Mouse (Mus musculus) Patski (cell line): Measurements from ENCODE around the gene Slc45a3. TPM values are rescaled to one million over a fixed set of nuclear protein-coding genes. Genes with fewer than 3 reads are reported as not detected.

Source experiments
- ATAC-seq: fragments of 100-300 bp; one replicate; pipeline ENCODE4 v1.8.0; 2021
- CTCF ChIA-PET: fragments of 350-600 bp; sonication (Branson Sonifier 250); formaldehyde crosslinking; loops from one replicate; lab custom pipeline; 2022; ENCODE audit warnings: inconsistent platforms; lab: Charles Lee
- POLR2A ChIA-PET: fragments of 350-600 bp; sonication (Branson Sonifier 250); formaldehyde crosslinking; loops from one replicate; lab custom pipeline; 2022; ENCODE audit warnings: antibody characterized with exemption, inconsistent platforms; lab: Charles Lee
- DNase-seq: peaks from one replicate; pipeline ENCODE4 v3.0.0-alpha.2; 2011; ENCODE audit warnings: low read depth, low spot score
- H3K27me3 ChIP-seq: fragments of 371-371 bp; one replicate; pipeline ENCODE4 v1.5.1; 2021
- CTCF ChIP-seq: fragments of 100-300 bp; IDR thresholded peaks from one replicate; pipeline ENCODE4 v1.5.1; 2021
- in situ Hi-C: fragments of 300-500 bp; cut with MboI; formaldehyde crosslinking; loops from 3 replicates; pipeline ENCODE4 v1.11.1; 2018; ENCODE audit warnings: low pct_unique_long_range_greater_than_20kb, mixed read lengths
- polyA plus RNA-seq: library from polyadenylated mRNA; unstranded; gene quantifications from one replicate; pipeline ENCODE4 v1.2.3, GENCODE M21; 2021

Gene Slc45a3
- polyA plus RNA-seq, 1 experiment from 2014 or later: 0.65 TPM

DNA sequence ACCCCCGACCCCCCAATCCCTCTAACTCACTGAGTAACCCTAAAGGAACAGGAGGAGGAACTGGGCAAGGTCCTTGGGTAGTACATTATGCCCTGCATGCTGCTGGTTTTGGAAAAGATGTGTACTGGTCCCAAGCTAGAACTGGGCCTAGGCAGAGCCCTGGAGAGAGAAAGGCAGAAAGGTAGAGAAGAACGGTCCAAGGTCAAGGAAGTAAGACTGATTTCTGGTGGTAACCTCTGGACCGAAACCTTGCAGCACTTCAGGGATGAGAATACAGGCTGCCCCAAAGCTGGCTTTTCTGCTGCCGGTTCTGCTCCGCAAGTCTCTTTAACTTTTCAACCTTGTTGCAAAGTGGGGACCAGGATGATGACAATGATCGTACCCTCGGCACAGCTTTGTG lies 1.8 kb downstream of the Slc45a3 start:
- ATAC-seq (no peak), DNase-seq (no peak)
- TF ChIP-seq CTCF: no peak
- ChIA-PET CTCF (interaction anchor here (0.8 to 3.0 kb wide), 2 partner anchors 18 to 26 kb away, joined by 3 to 18 read pairs; no protein-coding TSS in a partner anchor), POLR2A (no interaction called here)
- in situ Hi-C loops: no loop called here
- peaks cover 24% of the 10 kb centered on the region for H3K27me3 ChIP-seq

DNA sequence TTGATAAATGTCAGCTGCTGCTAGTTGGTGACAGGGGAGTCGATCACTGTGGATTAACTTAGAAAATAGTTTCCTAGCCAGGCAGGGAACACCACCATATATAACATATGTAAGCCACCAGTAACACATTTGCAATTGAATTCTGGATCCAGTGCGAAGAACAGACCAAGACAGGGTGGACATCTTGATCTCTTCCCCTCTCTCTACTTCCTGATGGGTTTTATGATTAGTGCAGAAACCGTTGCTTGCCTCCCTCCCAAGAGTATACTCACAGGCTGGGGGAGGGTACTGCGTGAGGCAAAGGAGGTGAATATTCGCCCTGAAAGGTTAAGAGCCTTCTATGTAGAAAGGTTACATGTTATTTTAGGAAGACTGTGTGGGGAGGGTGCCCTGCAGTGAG lies 3.1 kb downstream of the Slc45a3 start:
- in situ Hi-C loops: no loop called here
- no peak for TF ChIP-seq CTCF
- ChIA-PET CTCF (interaction anchor here (3.0 kb wide), 1 partner anchor 16 kb away, joined by 18 read pairs; no protein-coding TSS in a partner anchor), POLR2A (no interaction called here)
- peaks cover 20% of the 10 kb centered on the region for H3K27me3 ChIP-seq
- ATAC-seq (no peak), DNase-seq (no peak)

DNA sequence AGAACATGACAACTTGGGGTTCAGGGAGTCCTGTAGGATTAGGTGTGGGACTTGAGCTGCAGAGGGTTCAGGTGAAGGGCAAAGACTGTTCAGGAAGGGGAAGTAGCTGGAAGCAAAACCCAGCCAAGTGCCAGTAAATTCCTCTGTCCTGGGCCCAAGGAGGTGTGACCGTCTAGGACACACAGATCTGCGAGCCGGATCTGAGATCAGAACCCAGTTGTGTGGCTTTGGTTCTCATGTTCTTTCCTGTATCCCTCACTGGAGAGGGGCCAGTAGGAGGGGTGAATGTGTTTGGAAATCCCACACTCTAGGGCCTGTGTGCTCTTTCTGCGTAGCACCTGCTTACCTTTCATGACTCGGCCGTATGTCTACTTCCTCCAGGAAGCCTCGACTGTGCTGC lies 4.6 kb downstream of the Slc45a3 start:
- ATAC-seq (no peak), DNase-seq (no peak)
- H3K27me3 ChIP-seq: peaks cover 10% of the 10 kb centered on the region
- CTCF ChIA-PET: interaction anchor here (1.2 kb wide), 1 partner anchor 12 kb away, joined by 3 read pairs; no protein-coding TSS in a partner anchor
- TF ChIP-seq CTCF: no peak
- POLR2A ChIA-PET: no interaction called here
- in situ Hi-C loops: no loop called here

GRCm38 (mm10) chr1:131968556-131968955 lies 5.8 kb downstream of the Slc45a3 start:
- DNase-seq (no peak), ATAC-seq (no peak)
- in situ Hi-C loops: no loop called here
- CTCF ChIA-PET: interaction anchor here (2.0 kb wide), 1 partner anchor 13 kb away, joined by 7 read pairs; no protein-coding TSS in a partner anchor
- no peak for TF ChIP-seq CTCF
- H3K27me3 ChIP-seq: peaks cover 7% of the 10 kb centered on the region
- POLR2A ChIA-PET: no interaction called here

DNA sequence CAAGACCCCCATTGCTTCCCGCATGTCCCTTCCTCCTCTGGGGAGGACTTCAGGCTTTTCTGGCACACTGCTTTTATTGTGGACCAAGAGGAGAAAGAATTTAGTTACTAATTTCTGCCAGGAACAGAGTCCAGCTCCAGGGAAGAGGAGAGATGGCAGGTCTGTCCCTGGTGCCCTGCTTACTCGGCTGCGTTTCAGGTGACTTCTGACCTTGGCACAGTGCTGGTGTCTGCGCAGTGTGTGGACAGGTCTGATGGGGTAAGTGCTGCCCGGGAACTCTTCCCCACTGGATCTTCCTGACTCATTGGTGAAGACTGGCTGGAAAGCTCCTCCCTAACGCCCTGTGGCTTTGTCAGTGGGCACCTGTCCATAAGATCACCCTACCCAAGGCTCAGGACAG lies 6.2 kb downstream of the Slc45a3 start:
- in situ Hi-C loops: no loop called here
- ATAC-seq: no peak
- POLR2A ChIA-PET: no interaction called here

DNA sequence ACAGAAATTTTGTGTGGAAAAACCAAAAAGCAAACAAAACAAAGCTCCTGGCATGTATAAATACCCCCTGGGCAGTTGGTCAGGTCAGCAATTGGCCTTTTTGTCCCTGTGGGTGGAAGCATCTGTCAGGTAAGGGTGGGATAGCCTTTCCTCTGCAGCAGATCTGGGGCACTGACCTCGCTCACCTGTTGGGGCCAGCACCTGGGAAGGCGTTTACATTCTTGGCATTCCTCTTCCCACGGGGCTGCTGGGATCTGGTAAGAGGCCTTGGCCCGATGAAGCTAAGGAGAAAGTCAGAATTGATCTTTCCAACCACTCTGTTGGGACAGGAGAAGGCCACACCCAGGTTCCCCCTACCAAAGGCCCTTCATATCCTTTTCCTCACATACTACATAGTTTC lies 7.1 kb downstream of the Slc45a3 start:
- H3K27me3 ChIP-seq: no peaks in the 10 kb centered on the region
- no peak for TF ChIP-seq CTCF
- CTCF ChIA-PET: no interaction called here
- POLR2A ChIA-PET: no interaction called here
- no peak for DNase-seq
- ATAC-seq: no peak
- in situ Hi-C loops: no loop called here

More for the DNA sequence above, 6.2 kb downstream of the Slc45a3 start:
- TF ChIP-seq CTCF: no peak
- H3K27me3 ChIP-seq: peaks cover 3% of the 10 kb centered on the region
- DNase-seq: no peak
- CTCF ChIA-PET: interaction anchor here (2.0 kb wide), 1 partner anchor 13 kb away, joined by 7 read pairs; no protein-coding TSS in a partner anchor

DNA sequence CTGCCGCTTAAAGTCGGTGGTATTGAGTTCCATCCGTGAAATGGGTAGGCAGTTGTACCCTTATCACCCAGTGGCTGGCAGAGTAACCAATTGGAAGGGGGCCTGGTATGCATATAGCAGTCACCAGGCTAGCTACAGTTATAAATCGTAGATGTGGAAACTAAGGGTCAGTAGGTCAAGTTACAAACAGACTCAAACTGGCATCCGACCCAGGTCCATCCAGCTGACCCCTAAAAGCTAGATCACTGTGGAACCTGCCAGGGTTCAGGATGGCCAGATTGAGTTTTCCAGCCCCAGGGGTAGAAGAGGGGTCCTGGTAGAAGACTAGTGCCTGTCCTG lies 7.5 kb downstream of the Slc45a3 start:
- no peaks in the 10 kb centered on the region for H3K27me3 ChIP-seq
- POLR2A ChIA-PET: no interaction called here
- CTCF ChIA-PET: interaction anchor here (1.9 kb wide), 1 partner anchor 33 kb away, joined by 4 read pairs; no protein-coding TSS in a partner anchor
- no peak for TF ChIP-seq CTCF
- no peak for ATAC-seq
- in situ Hi-C loops: no loop called here
- no peak for DNase-seq

DNA sequence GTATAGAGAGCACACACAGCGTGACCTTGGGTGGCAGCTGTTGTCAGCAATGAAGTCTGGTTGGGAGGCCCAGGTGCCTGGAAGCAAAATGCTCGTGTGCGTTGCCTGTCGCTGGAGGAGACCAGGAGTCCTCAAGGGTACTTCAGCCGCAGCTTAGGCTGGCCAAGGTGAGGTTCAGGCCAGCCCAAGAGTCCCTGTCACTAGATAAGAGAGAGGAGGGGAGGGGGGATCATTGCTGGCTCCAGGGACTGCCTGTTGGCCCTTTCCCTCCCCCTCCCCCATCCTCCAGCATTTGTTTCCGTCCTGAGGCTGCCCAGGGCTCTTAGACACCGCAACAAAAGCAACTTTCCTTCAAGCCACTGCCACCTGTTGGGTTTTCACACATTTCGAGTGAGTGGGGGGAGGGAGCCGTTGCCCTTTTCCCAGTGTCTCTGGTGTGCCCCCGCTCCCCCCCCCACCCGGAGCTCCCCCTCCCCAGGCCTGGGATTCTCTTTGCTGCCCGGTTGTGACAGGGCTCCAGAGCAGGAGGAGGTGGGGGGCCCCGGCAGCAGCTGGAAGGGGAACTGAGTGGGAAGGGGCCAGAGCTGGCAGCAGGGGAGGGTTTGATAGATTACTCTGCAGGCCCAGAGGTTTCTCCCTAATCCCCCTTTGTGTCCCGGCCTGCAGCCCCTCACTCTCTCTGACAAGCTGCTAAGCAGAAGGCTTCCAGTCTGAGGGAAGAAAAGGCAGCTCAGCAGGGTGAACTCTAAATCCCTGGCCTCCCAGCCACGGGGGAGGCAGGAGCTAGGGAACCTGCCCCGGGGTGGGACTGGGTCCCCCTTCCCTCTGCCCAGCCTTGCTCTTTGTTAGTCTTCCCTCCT lies 8.1 kb downstream of the Slc45a3 start:
- ChIA-PET CTCF (interaction anchor here (1.9 to 3.5 kb wide), 2 partner anchors 11 to 33 kb away, joined by 4 to 14 read pairs; no protein-coding TSS in a partner anchor), POLR2A (no interaction called here)
- in situ Hi-C loops: no loop called here

DNA sequence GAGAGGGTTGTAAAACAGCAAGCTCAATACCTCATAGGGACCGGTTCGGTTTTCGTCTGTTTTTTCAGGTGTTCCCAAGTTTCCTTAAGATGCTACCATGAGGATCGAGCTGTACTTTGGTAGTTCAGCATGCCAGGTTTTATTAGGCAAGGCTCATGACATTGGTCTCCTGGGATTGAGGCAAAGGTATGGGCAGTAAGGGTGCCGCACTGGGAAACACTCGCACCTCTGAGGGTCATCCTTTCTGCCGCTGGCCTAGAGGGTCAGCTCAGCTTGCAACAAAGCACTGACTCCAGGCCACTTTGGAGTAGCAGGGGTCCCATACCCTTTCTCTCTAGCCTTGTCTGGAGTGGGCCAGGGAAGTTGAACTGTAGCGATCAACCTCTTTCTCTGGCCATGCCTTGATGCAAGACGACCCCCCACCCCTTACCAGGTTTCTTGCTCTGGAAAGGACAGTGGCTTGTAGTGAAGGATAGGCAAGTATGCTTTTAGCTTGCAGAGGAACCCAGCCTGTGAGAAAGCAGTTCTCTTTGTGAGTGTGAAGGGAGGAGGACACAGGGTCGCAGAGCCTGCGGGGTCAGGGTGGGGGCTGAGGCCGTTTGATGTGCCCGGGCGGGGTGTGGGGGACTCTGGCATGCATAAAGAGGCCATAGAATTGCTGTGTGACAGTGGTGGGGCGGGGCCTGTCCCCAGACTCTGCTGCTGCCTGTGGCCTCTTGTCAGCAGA lies 9.2 kb downstream of the Slc45a3 start:
- DNase-seq: no peak
- TF ChIP-seq CTCF: no peak
- ChIA-PET POLR2A (no interaction called here), CTCF (interaction anchor here (1.9 to 3.5 kb wide), 2 partner anchors 10 to 34 kb away, joined by 4 to 14 read pairs; no protein-coding TSS in a partner anchor)
- no peaks in the 10 kb centered on the region for H3K27me3 ChIP-seq
- in situ Hi-C loops: no loop called here
- no peak for ATAC-seq

More for the DNA sequence above, 8.1 kb downstream of the Slc45a3 start:
- no peaks in the 10 kb centered on the region for H3K27me3 ChIP-seq
- ATAC-seq (no peak), DNase-seq (no peak)
- TF ChIP-seq CTCF: no peak

- in situ Hi-C loops: no loop called here
- H3K27me3 ChIP-seq: no peaks in the 10 kb centered on the region
- POLR2A ChIA-PET: interaction anchor here (0.6 kb wide), 1 partner anchor 51 kb away, joined by 3 read pairs; no protein-coding TSS in a partner anchor
- TF ChIP-seq CTCF: no peak
- DNase-seq (no peak), ATAC-seq (no peak)
- CTCF ChIA-PET: interaction anchor here (3.5 kb wide), 1 partner anchor 9 kb away, joined by 14 read pairs; no protein-coding TSS in a partner anchor
Observed at GRCm38 (mm10) chr1:131972498-131973334, 9.9 kb downstream of the Slc45a3 start.
